Mouse (Mus musculus): ENCODE measurements around the gene Trpc4ap. TPM values are rescaled to one million over a fixed set of nuclear protein-coding genes. Genes with fewer than 3 reads are reported as not detected.
A peak's percentile ranks its signal among the peaks of the same experiment; 100 is the strongest.

The Trpc4ap gene
- polyA plus RNA-seq, 1 experiment from 2014 or later = 138 TPM

DNA sequence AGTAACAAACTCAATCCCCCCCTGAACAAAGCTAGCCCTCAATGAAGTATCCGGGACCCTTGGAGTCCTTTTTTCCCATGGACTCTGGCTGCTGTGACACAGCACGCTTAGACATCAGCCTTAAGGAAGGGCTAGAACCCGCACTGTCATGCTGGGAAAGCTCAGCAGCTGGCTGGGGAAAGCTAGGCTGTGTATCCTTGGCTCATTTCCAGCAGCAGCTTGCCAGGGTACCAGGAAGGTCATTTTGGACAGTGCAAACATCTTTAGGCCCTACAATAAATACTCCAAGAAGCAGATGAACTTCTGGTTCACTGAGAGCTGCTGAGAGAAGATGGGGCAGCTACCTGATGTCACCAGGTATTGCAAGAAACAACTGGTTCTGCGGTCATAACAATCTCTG lies 20.9 kb downstream of the Trpc4ap start:
- 90% methylated on average over 4 of the region's 4 CpGs for WGBS
- no peak overlapping the region for H3K27ac ChIP-seq (ENCODE audit: low read depth, low read length)
- DNase-seq (ENCODE audit: low spot score, missing footprints) = peak; percentile 49
- no peaks in the 10 kb centered on the region for H3K9me3 ChIP-seq (ENCODE audit: control insufficient read depth, low read length)
- ATAC-seq (ENCODE audit: low FRiP score) = no peak
- H3K4me1 ChIP-seq (ENCODE audit: control insufficient read depth, insufficient read depth, low read length) = no peaks in the 10 kb centered on the region
- H3K4me3 ChIP-seq (ENCODE audit: low read depth, low read length) = no peak overlapping the region
- peaks cover 5% of the 10 kb centered on the region; the same call in 1 of the 2 replicates for H3K36me3 ChIP-seq (ENCODE audit: control insufficient read depth, insufficient read depth, low read length)
- no peak overlapping the region for H3K9ac ChIP-seq (ENCODE audit: low read length)
- no peaks in the 10 kb centered on the region for H3K27me3 ChIP-seq (ENCODE audit: control insufficient read depth, insufficient read depth, low read length)
- no peak overlapping the region for H3K4me2 ChIP-seq

DNA sequence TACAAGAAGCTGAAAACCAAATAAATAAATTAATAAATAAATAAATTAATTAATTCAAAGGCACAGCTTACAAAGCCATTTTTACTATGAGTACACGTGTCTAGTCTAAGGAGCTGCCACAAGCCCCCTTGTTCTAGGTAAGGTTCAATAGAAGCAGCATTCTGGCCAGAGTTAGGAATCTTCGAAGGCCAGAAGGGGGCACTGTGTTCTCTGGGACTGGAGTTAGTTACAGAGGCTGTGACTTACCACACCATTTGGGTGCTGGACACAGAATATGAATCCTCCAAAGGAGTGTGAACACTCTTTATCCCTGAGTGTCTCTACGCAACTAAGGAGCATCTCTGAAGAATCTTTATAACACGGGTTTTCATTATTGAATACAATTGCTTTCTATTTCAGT lies 23.7 kb downstream of the Trpc4ap start:
- Histone ChIP-seq H3K4me3 (ENCODE audit: low read depth, low read length) (no peak overlapping the region), H3K9me3 (ENCODE audit: control insufficient read depth, low read length) (no peaks in the 10 kb centered on the region), H3K4me2 (no peak overlapping the region), H3K27ac (ENCODE audit: low read depth, low read length) (no peak overlapping the region), H3K36me3 (ENCODE audit: control insufficient read depth, insufficient read depth, low read length) (peaks cover 8% of the 10 kb centered on the region), H3K9ac (ENCODE audit: low read length) (no peak overlapping the region), H3K4me1 (ENCODE audit: control insufficient read depth, insufficient read depth, low read length) (no peaks in the 10 kb centered on the region), H3K27me3 (ENCODE audit: control insufficient read depth, insufficient read depth, low read length) (no peaks in the 10 kb centered on the region)
- 84% methylated on average over 4 of the region's 4 CpGs for WGBS
- DNase-seq (ENCODE audit: low spot score, missing footprints) = peak; percentile 88
- no peak for ATAC-seq (ENCODE audit: low FRiP score)

DNA sequence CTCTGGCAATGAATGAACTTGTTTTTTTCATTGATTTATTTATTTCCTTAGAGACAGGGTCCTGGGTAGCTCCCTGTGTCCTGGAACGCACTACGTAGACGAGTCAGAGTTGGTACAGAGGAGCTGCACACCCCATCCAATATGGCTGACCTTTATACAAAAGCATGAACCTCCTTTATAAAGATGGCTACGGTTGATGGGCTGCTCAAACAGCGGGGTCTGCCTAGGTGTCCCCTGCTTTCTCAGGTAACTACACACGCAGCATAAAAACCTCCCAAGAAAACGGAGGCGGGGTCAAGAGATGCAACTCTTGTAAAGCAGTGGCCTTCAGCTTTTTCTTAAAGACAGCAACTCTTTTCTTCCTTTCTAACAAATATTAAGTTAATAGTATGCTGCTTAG lies 24.3 kb downstream of the Trpc4ap start:
- WGBS = 94% methylated on average over 8 of the region's 8 CpGs
- H3K27ac ChIP-seq (ENCODE audit: low read depth, low read length) = no peak overlapping the region
- H3K4me1 ChIP-seq (ENCODE audit: control insufficient read depth, insufficient read depth, low read length) = no peaks in the 10 kb centered on the region
- no peaks in the 10 kb centered on the region for H3K27me3 ChIP-seq (ENCODE audit: control insufficient read depth, insufficient read depth, low read length)
- H3K4me2 ChIP-seq = no peak overlapping the region
- peaks cover 8% of the 10 kb centered on the region for H3K36me3 ChIP-seq (ENCODE audit: control insufficient read depth, insufficient read depth, low read length)
- no peak overlapping the region for H3K4me3 ChIP-seq (ENCODE audit: low read depth, low read length)
- no peak for ATAC-seq (ENCODE audit: low FRiP score)
- no peaks in the 10 kb centered on the region for H3K9me3 ChIP-seq (ENCODE audit: control insufficient read depth, low read length)
- peak; percentile 60 for DNase-seq (ENCODE audit: low spot score, missing footprints)
- no peak overlapping the region for H3K9ac ChIP-seq (ENCODE audit: low read length)

DNA sequence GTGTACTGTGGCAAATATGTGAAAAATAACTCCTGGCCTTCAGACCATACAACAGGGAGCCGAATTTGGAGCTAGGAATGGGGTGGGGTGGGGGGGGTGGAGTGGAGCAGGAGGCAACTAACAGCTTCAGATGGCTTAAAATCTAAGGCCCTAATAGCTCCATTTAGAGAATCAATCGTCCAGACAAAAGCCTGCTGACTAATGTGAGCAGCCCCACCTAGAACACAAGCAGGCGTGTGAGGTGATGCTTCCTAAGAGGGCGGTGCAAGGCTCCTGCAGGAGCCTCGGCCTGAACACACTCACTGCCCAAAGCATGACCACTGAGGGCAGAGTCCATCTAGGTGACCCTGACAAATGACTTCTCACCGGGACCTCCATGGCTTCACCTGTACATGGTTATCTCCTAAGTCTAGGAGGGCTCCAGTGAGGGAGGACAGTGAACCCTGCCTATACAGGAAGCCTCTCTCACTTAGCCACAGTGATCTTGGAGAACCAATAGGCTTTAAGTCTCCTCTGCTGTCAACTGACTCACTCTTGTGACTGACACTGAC lies 28.2 kb downstream of the Trpc4ap start:
- H3K27me3 ChIP-seq (ENCODE audit: control insufficient read depth, insufficient read depth, low read length) = no peaks in the 10 kb centered on the region
- H3K9ac ChIP-seq (ENCODE audit: low read length) = no peak overlapping the region
- H3K4me3 ChIP-seq (ENCODE audit: low read depth, low read length) = no peak overlapping the region
- no peaks in the 10 kb centered on the region for H3K4me1 ChIP-seq (ENCODE audit: control insufficient read depth, insufficient read depth, low read length)
- H3K9me3 ChIP-seq (ENCODE audit: control insufficient read depth, low read length) = no peaks in the 10 kb centered on the region
- 89% methylated on average over 6 of the region's 6 CpGs for WGBS
- H3K36me3 ChIP-seq (ENCODE audit: control insufficient read depth, insufficient read depth, low read length) = peaks cover 10% of the 10 kb centered on the region
- ATAC-seq (ENCODE audit: low FRiP score) = no peak
- no peak overlapping the region for H3K27ac ChIP-seq (ENCODE audit: low read depth, low read length)
- DNase-seq (ENCODE audit: low spot score, missing footprints) = peak; percentile 26
- no peak overlapping the region for H3K4me2 ChIP-seq

DNA sequence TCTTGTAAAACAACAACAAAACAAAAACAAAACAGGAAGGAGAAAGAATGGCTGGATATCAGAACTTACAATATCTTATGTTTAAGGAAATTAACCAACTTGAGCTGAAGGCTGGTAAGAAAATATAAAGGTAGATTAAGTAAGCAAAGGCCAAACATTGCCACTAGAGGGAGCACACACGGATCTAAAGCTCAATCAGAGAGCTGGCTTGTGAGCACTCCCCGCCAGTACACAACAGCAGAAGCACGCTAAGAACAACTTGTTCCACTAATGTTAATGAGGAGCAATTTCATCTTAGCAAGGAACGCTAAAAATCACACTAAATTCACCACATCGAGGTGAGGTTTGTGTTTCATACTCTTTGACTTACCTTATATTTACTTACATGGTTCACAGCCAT lies 29.1 kb downstream of the Trpc4ap start:
- 25% methylated on average over 5 of the region's 5 CpGs for WGBS
- Histone ChIP-seq H3K27me3 (ENCODE audit: control insufficient read depth, insufficient read depth, low read length) (no peaks in the 10 kb centered on the region), H3K4me1 (ENCODE audit: control insufficient read depth, insufficient read depth, low read length) (no peaks in the 10 kb centered on the region), H3K9me3 (ENCODE audit: control insufficient read depth, low read length) (no peaks in the 10 kb centered on the region), H3K4me2 (no peak overlapping the region), H3K9ac (ENCODE audit: low read length) (no peak overlapping the region), H3K27ac (ENCODE audit: low read depth, low read length) (no peak overlapping the region), H3K4me3 (ENCODE audit: low read depth, low read length) (no peak overlapping the region), H3K36me3 (ENCODE audit: control insufficient read depth, insufficient read depth, low read length) (peaks cover 11% of the 10 kb centered on the region)
- ATAC-seq (ENCODE audit: low FRiP score) = no peak
- DNase-seq (ENCODE audit: low spot score, missing footprints) = peak; percentile 94

DNA sequence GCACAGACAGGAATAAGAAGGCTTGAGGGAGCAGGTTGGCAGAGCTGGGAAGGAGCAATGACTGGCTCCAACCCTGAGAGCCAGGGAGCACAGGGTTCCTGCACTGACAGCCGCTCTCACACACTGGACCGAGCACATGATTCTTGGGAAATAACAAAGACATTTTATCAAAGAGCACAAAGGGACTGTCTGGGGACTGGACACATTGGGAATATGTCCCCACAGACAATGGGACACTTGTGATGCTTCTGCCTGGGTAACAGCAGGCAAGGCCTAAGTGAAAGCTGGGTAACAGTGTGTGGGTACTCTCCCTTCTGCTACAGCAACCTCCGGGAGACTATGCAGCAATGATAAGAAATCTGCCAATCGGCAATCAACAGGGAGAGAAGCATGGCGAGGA lies 29.8 kb downstream of the Trpc4ap start:
- Histone ChIP-seq H3K9ac (ENCODE audit: low read length) (no peak overlapping the region), H3K27me3 (ENCODE audit: control insufficient read depth, insufficient read depth, low read length) (no peaks in the 10 kb centered on the region), H3K36me3 (ENCODE audit: control insufficient read depth, insufficient read depth, low read length) (peaks cover 14% of the 10 kb centered on the region), H3K4me1 (ENCODE audit: control insufficient read depth, insufficient read depth, low read length) (no peaks in the 10 kb centered on the region), H3K4me3 (ENCODE audit: low read depth, low read length) (no peak overlapping the region), H3K27ac (ENCODE audit: low read depth, low read length) (no peak overlapping the region), H3K9me3 (ENCODE audit: control insufficient read depth, low read length) (no peaks in the 10 kb centered on the region), H3K4me2 (no peak overlapping the region)
- ATAC-seq (ENCODE audit: low FRiP score) = no peak
- DNase-seq (ENCODE audit: low spot score, missing footprints) = peak; percentile 35
- 96% methylated on average over 5 of the region's 5 CpGs for WGBS

DNA sequence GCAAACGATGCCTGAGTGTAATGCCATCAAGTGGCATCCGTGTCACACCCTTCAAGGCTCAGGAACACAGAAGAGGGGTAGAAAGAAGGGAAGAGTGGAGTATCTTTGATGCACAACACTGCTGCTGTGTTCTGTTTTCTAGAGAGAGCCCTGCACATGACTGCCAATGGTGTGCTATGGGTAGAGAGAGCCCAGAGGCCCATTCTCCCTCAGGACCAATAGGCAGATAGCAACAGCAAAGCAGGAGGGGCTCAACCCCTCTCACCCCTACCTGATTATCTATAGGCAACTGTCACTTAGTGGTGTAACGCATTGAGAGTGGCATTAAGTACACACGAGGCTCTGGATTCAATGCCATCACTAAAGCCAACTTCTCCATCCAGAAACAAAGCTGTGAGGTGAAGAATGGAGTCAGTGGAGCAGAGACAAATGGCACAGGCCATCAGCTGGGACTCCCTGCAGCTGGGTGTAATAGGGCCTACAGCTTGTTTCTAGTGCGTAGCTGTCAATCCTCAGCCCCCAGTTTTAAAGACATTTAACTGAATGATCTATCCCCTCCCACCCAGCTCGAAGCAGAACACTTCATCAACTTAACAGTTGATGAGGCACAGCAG lies 36.3 kb downstream of the Trpc4ap start:
- Histone ChIP-seq H3K4me2 (no peak overlapping the region), H3K36me3 (ENCODE audit: control insufficient read depth, insufficient read depth, low read length) (peaks cover 22% of the 10 kb centered on the region), H3K27ac (ENCODE audit: low read depth, low read length) (no peak overlapping the region), H3K9me3 (ENCODE audit: control insufficient read depth, low read length) (no peaks in the 10 kb centered on the region), H3K4me3 (ENCODE audit: low read depth, low read length) (no peak overlapping the region), H3K27me3 (ENCODE audit: control insufficient read depth, insufficient read depth, low read length) (no peaks in the 10 kb centered on the region), H3K4me1 (ENCODE audit: control insufficient read depth, insufficient read depth, low read length) (no peaks in the 10 kb centered on the region), H3K9ac (ENCODE audit: low read length) (no peak overlapping the region)
- DNase-seq (ENCODE audit: low spot score, missing footprints) (peak; percentile 76), ATAC-seq (ENCODE audit: low FRiP score) (no peak)
- 61% methylated on average over 6 of the region's 6 CpGs for WGBS

DNA sequence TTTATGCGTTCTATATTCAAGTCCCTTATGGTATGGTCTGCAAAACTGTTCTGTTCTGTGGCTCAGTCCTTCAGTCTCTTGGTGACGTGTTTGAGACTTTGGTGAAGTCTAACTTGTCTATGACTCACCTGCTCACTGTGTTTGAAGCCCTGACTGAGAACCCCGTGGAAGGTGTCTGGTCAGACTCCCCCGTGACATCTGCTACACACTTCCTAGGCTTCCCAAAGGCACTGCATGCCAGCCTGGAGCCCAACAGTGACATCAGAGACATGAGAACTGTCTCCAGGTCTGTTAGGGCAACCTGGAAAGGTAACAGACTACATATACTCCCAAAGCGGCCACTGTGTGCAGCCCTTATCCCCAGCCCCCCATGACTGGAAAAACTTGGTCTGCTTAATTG lies 39.6 kb downstream of the Trpc4ap start:
- WGBS = 97% methylated on average over 5 of the region's 5 CpGs

DNA sequence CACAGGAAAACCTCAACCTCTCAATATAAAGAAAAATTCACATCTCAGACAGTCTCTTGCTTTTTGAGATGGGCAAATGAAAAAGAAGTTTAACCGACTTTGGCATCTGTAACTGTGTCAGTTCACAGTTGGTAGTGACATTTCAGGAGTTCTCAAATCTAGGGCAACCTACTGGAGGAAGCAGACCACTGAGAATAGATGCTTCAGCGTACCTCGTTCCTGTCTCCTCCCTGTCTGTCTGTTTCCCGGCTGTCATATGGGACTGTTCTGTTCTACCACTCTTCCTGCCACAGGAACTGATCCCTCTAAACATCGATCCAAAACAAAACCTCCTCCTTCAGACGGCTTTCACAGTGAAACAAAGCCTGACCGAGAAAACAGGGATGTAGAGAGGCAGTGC lies 46.4 kb downstream of the Trpc4ap start:
- H3K4me1 ChIP-seq (ENCODE audit: control insufficient read depth, insufficient read depth, low read length) = no peaks in the 10 kb centered on the region
- 91% methylated on average over 7 of the region's 7 CpGs for WGBS
- DNase-seq (ENCODE audit: low spot score, missing footprints) (peak; percentile 54), ATAC-seq (ENCODE audit: low FRiP score) (no peak)
- no peak overlapping the region for H3K9ac ChIP-seq (ENCODE audit: low read length)
- H3K27ac ChIP-seq (ENCODE audit: low read depth, low read length) = no peak overlapping the region
- no peak overlapping the region for H3K4me2 ChIP-seq
- H3K4me3 ChIP-seq (ENCODE audit: low read depth, low read length) = no peak overlapping the region
- H3K36me3 ChIP-seq (ENCODE audit: control insufficient read depth, insufficient read depth, low read length) = peaks cover 14% of the 10 kb centered on the region
- no peaks in the 10 kb centered on the region for H3K27me3 ChIP-seq (ENCODE audit: control insufficient read depth, insufficient read depth, low read length)
- no peaks in the 10 kb centered on the region for H3K9me3 ChIP-seq (ENCODE audit: control insufficient read depth, low read length)

More for the DNA sequence above, 39.6 kb downstream of the Trpc4ap start:
- Histone ChIP-seq H3K9ac (ENCODE audit: low read length) (no peak overlapping the region), H3K9me3 (ENCODE audit: control insufficient read depth, low read length) (no peaks in the 10 kb centered on the region), H3K27me3 (ENCODE audit: control insufficient read depth, insufficient read depth, low read length) (no peaks in the 10 kb centered on the region), H3K36me3 (ENCODE audit: control insufficient read depth, insufficient read depth, low read length) (peaks cover 31% of the 10 kb centered on the region), H3K4me3 (ENCODE audit: low read depth, low read length) (no peak overlapping the region), H3K27ac (ENCODE audit: low read depth, low read length) (no peak overlapping the region), H3K4me2 (no peak overlapping the region), H3K4me1 (ENCODE audit: control insufficient read depth, insufficient read depth, low read length) (no peaks in the 10 kb centered on the region)
- no peak for ATAC-seq (ENCODE audit: low FRiP score)
- peak; percentile 10 for DNase-seq (ENCODE audit: low spot score, missing footprints)
